Mouse (Mus musculus): Measurements from ENCODE around the gene Serpinf2. TPM values are rescaled to one million over a fixed set of nuclear protein-coding genes. Genes with fewer than 3 reads are reported as not detected.

Serpinf2 gene
- polyA plus RNA-seq, 1 experiment from 2014 or later = not detected

GRCm38 (mm10) chr11:75429019-75429705 lies 10.2 kb downstream of the Serpinf2 start:
- Histone ChIP-seq H3K27ac (replicated peaks; ENCODE audit: low read depth, low read length) (no peak overlapping the region), H3K4me1 (ENCODE audit: control insufficient read depth, insufficient read depth, low read length) (no peaks in the 10 kb centered on the region), H3K27me3 (replicated peaks; ENCODE audit: control insufficient read depth, insufficient read depth, low read length) (no peaks in the 10 kb centered on the region), H3K9me3 (ENCODE audit: control insufficient read depth, low read length) (peaks cover under 1% of the 10 kb centered on the region; the same call in 1 of the 2 replicates), H3K4me3 (ENCODE audit: low read depth, low read length) (no peak overlapping the region), H3K4me2 (ENCODE audit: low read depth, low read length) (no peak overlapping the region), H3K9ac (ENCODE audit: low read depth, low read length) (no peak overlapping the region), H3K36me3 (ENCODE audit: control insufficient read depth, insufficient read depth, low read length) (no peaks in the 10 kb centered on the region)
- DNase-seq (ENCODE audit: low spot score) (no peak), ATAC-seq (ENCODE audit: low read depth) (no peak)
- 84% methylated on average over 9 of the region's 9 CpGs for WGBS

GRCm38 (mm10) chr11:75424459-75424858 lies 14.9 kb downstream of the Serpinf2 start:
- 89% methylated on average over 3 of the region's 3 CpGs for WGBS
- Histone ChIP-seq H3K27me3 (replicated peaks; ENCODE audit: control insufficient read depth, insufficient read depth, low read length) (no peaks in the 10 kb centered on the region), H3K9ac (ENCODE audit: low read depth, low read length) (no peak overlapping the region), H3K36me3 (ENCODE audit: control insufficient read depth, insufficient read depth, low read length) (no peaks in the 10 kb centered on the region), H3K9me3 (ENCODE audit: control insufficient read depth, low read length) (no peaks in the 10 kb centered on the region), H3K4me1 (ENCODE audit: control insufficient read depth, insufficient read depth, low read length) (peaks cover 25% of the 10 kb centered on the region), H3K4me2 (ENCODE audit: low read depth, low read length) (no peak overlapping the region), H3K4me3 (ENCODE audit: low read depth, low read length) (no peak overlapping the region), H3K27ac (replicated peaks; ENCODE audit: low read depth, low read length) (no peak overlapping the region)
- ATAC-seq (ENCODE audit: low read depth) (no peak), DNase-seq (ENCODE audit: low spot score) (no peak)

- ATAC-seq (ENCODE audit: low read depth) (no peak), DNase-seq (ENCODE audit: low spot score) (no peak)
- 91% methylated on average over 9 of the region's 9 CpGs for WGBS
- H3K4me3 ChIP-seq (ENCODE audit: low read depth, low read length) = no peak overlapping the region
- no peak overlapping the region for H3K4me2 ChIP-seq (ENCODE audit: low read depth, low read length)
- no peaks in the 10 kb centered on the region for H3K36me3 ChIP-seq (ENCODE audit: control insufficient read depth, insufficient read depth, low read length)
- no peaks in the 10 kb centered on the region for H3K27me3 ChIP-seq (replicated peaks; ENCODE audit: control insufficient read depth, insufficient read depth, low read length)
- H3K9me3 ChIP-seq (ENCODE audit: control insufficient read depth, low read length) = no peaks in the 10 kb centered on the region
- H3K4me1 ChIP-seq (ENCODE audit: control insufficient read depth, insufficient read depth, low read length) = peaks cover 25% of the 10 kb centered on the region
- no peak overlapping the region for H3K27ac ChIP-seq (replicated peaks; ENCODE audit: low read depth, low read length)
- H3K9ac ChIP-seq (ENCODE audit: low read depth, low read length) = no peak overlapping the region
These were observed 15.4 kb downstream of the Serpinf2 start for GRCm38 (mm10) chr11:75424033-75424432.

- 90% methylated on average over 3 of the region's 3 CpGs for WGBS
- H3K4me3 ChIP-seq (ENCODE audit: low read depth, low read length) = no peak overlapping the region
- H3K4me2 ChIP-seq (ENCODE audit: low read depth, low read length) = no peak overlapping the region
- H3K4me1 ChIP-seq (ENCODE audit: control insufficient read depth, insufficient read depth, low read length) = peaks cover 25% of the 10 kb centered on the region
- ATAC-seq (ENCODE audit: low read depth) (no peak), DNase-seq (ENCODE audit: low spot score) (no peak)
- no peak overlapping the region for H3K9ac ChIP-seq (ENCODE audit: low read depth, low read length)
- H3K9me3 ChIP-seq (ENCODE audit: control insufficient read depth, low read length) = no peaks in the 10 kb centered on the region
- H3K27ac ChIP-seq (replicated peaks; ENCODE audit: low read depth, low read length) = no peak overlapping the region
- no peaks in the 10 kb centered on the region for H3K36me3 ChIP-seq (ENCODE audit: control insufficient read depth, insufficient read depth, low read length)
- no peaks in the 10 kb centered on the region for H3K27me3 ChIP-seq (replicated peaks; ENCODE audit: control insufficient read depth, insufficient read depth, low read length)
These were observed 16.3 kb downstream of the Serpinf2 start for GRCm38 (mm10) chr11:75423091-75423490.

- WGBS = 13% methylated on average over 8 of the region's 10 CpGs
- Histone ChIP-seq H3K9me3 (ENCODE audit: control insufficient read depth, low read length) (no peaks in the 10 kb centered on the region), H3K9ac (ENCODE audit: low read depth, low read length) (peak within 1 kb of the TSS; percentile 67), H3K27me3 (replicated peaks; ENCODE audit: control insufficient read depth, insufficient read depth, low read length) (no peaks in the 10 kb centered on the region), H3K4me3 (ENCODE audit: low read depth, low read length) (peak within 1 kb of the TSS; percentile 52), H3K4me2 (ENCODE audit: low read depth, low read length) (peak within 1 kb of the TSS; percentile 63), H3K27ac (replicated peaks; ENCODE audit: low read depth, low read length) (peak within 1 kb of the TSS; percentile 79), H3K4me1 (ENCODE audit: control insufficient read depth, insufficient read depth, low read length) (peaks cover 25% of the 10 kb centered on the region), H3K36me3 (ENCODE audit: control insufficient read depth, insufficient read depth, low read length) (no peaks in the 10 kb centered on the region)
- peak; percentile 41; the same call in 1 of the 2 replicates for ATAC-seq (ENCODE audit: low read depth)
- peak; percentile 69 for DNase-seq (ENCODE audit: low spot score)
These were observed 17.2 kb downstream of the Serpinf2 start, which contains the start of gene Serpinf1 for GRCm38 (mm10) chr11:75422013-75422792. Serpinf1 (minus strand) TSS chr11:75422701.

GRCm38 (mm10) chr11:75421375-75422012 lies 17.9 kb downstream of the Serpinf2 start:
- 21% methylated on average over 6 of the region's 6 CpGs for WGBS
- Histone ChIP-seq H3K4me2 (ENCODE audit: low read depth, low read length) (peak overlapping the region; percentile 63), H3K36me3 (ENCODE audit: control insufficient read depth, insufficient read depth, low read length) (no peaks in the 10 kb centered on the region), H3K4me1 (ENCODE audit: control insufficient read depth, insufficient read depth, low read length) (peaks cover 25% of the 10 kb centered on the region), H3K9ac (ENCODE audit: low read depth, low read length) (peak overlapping the region; percentile 67), H3K4me3 (ENCODE audit: low read depth, low read length) (peak overlapping the region; percentile 52), H3K27ac (replicated peaks; ENCODE audit: low read depth, low read length) (peak overlapping the region; percentile 79), H3K9me3 (ENCODE audit: control insufficient read depth, low read length) (no peaks in the 10 kb centered on the region), H3K27me3 (replicated peaks; ENCODE audit: control insufficient read depth, insufficient read depth, low read length) (no peaks in the 10 kb centered on the region)
- ATAC-seq (ENCODE audit: low read depth) (peak; percentile 77), DNase-seq (ENCODE audit: low spot score) (peak; percentile 83)

GRCm38 (mm10) chr11:75420810-75421374 lies 18.5 kb downstream of the Serpinf2 start:
- WGBS = 27% methylated on average over 5 of the region's 5 CpGs
- Histone ChIP-seq H3K4me2 (ENCODE audit: low read depth, low read length) (peak overlapping the region; percentile 63), H3K9me3 (ENCODE audit: control insufficient read depth, low read length) (no peaks in the 10 kb centered on the region), H3K4me3 (ENCODE audit: low read depth, low read length) (peak overlapping the region; percentile 52), H3K27me3 (replicated peaks; ENCODE audit: control insufficient read depth, insufficient read depth, low read length) (no peaks in the 10 kb centered on the region), H3K27ac (replicated peaks; ENCODE audit: low read depth, low read length) (peak overlapping the region; percentile 70), H3K36me3 (ENCODE audit: control insufficient read depth, insufficient read depth, low read length) (0 out of 2 replicates have a peak, but pooled peaks cover under 1% of the 10 kb centered on the region), H3K4me1 (ENCODE audit: control insufficient read depth, insufficient read depth, low read length) (peaks cover 25% of the 10 kb centered on the region), H3K9ac (ENCODE audit: low read depth, low read length) (peak overlapping the region; percentile 31; the same call in 1 of the 2 replicates)
- no peak for ATAC-seq (ENCODE audit: low read depth)
- no peak for DNase-seq (ENCODE audit: low spot score)

- H3K9me3 ChIP-seq (ENCODE audit: control insufficient read depth, low read length) = no peaks in the 10 kb centered on the region
- H3K4me1 ChIP-seq (ENCODE audit: control insufficient read depth, insufficient read depth, low read length) = peaks cover 25% of the 10 kb centered on the region
- peak overlapping the region; percentile 63 for H3K4me2 ChIP-seq (ENCODE audit: low read depth, low read length)
- DNase-seq (ENCODE audit: low spot score) (no peak), ATAC-seq (ENCODE audit: low read depth) (no peak)
- H3K36me3 ChIP-seq (ENCODE audit: control insufficient read depth, insufficient read depth, low read length) = peaks cover 9% of the 10 kb centered on the region
- no peak overlapping the region; the same call in 1 of the 2 replicates for H3K27ac ChIP-seq (replicated peaks; ENCODE audit: low read depth, low read length)
- 0 out of 2 replicates have a peak overlapping the region, but pooled peaks have one; percentile 8 for H3K9ac ChIP-seq (ENCODE audit: low read depth, low read length)
- H3K4me3 ChIP-seq (ENCODE audit: low read depth, low read length) = no peak overlapping the region
- 86% methylated on average over 7 of the region's 7 CpGs for WGBS
- no peaks in the 10 kb centered on the region for H3K27me3 ChIP-seq (replicated peaks; ENCODE audit: control insufficient read depth, insufficient read depth, low read length)
These were observed 19.4 kb downstream of the Serpinf2 start for GRCm38 (mm10) chr11:75420037-75420436.

Data from embryonic facial prominence, embryonic 14.5 days (tissue).